In genomic region chr1:31094792-31095191, GRCm38 (mm10) we compare ENCODE assay signal across 20 mouse cellular contexts.
DNase-seq lines count a peak whose midpoint lies in the region; ATAC-seq and TF ChIP-seq lines count a peak whose summit lies in the region.
"Had no signal": no experiment of that assay in that cellular context is flagged by ENCODE, and none has a peak within 500 bp of the region (broad histone marks: within the 10 kb centered on the region; RNA-seq: fewer than 3 reads in every experiment).

No protein-coding gene starts in this region.

- 46% methylated on average over 3 of the region's 3 CpGs for WGBS in lung, postnatal 0 days
- WGBS in intestine, postnatal 0 days: 35% methylated on average over 3 of the region's 3 CpGs
- WGBS in liver, embryonic 16.5 days (ENCODE audit: insufficient replicate concordance): 63% methylated on average over 3 of the region's 3 CpGs

- peak; percentile 59 for DNase-seq in lung, postnatal 0 days (ENCODE audit: low spot score)
- DNase-seq in lung, postnatal 10 days: no peak
- DNase-seq in heart, adult 11 months: no peak
- DNase-seq in layer of hippocampus, adult 2 months (ENCODE audit: low spot score in 2 of 2): no peak
- no peak for DNase-seq in cerebellum, postnatal 4 days (ENCODE audit: low spot score in 2 of 2)
- DNase-seq: B cell, adult 2 months; cerebellum, adult 8-10 months; gastrocnemius, postnatal 36 days; kidney, adult 8-10 months; kidney, postnatal 4 days; right cerebral cortex, postnatal 14 days had no signal

- no peak for TF ChIP-seq CTCF in lung, postnatal 0 days (IDR thresholded peaks at IDR 0.05)
- no peak for TF ChIP-seq CTCF in intestine, postnatal 0 days (IDR thresholded peaks at IDR 0.05; ENCODE audit: low read depth)
- no peak for TF ChIP-seq CTCF in layer of hippocampus, adult 2 months (conservative IDR thresholded peaks at IDR 0.05)

- no peak overlapping the region for H3K4me2 ChIP-seq in lung, postnatal 0 days (replicated peaks; ENCODE audit: low read depth, low read length)
- H3K4me2 ChIP-seq in intestine, postnatal 0 days (replicated peaks; ENCODE audit: low read depth): no peak overlapping the region
- H3K4me2 ChIP-seq in liver, embryonic 16.5 days (ENCODE audit: low read depth, low read length): no peak overlapping the region
- H3K4me2 ChIP-seq: embryonic facial prominence, embryonic 12.5 days; limb, embryonic 15.5 days; midbrain, embryonic 15.5 days; neural tube, embryonic 15.5 days had no signal

- peak; percentile 78 for TF ChIP-seq EP300 in lung, postnatal 0 days (IDR thresholded peaks at IDR 0.05)

- peak overlapping the region; percentile 20 for H3K27ac ChIP-seq in lung, postnatal 0 days (ENCODE audit: low read length)
- no peak overlapping the region for H3K27ac ChIP-seq in intestine, postnatal 0 days (ENCODE audit: low read depth, low read length)
- peak overlapping the region; percentile 84 for H3K27ac ChIP-seq in liver, embryonic 16.5 days (ENCODE audit: low read length)
- H3K27ac ChIP-seq in layer of hippocampus, adult 2 months: no peak overlapping the region
- H3K27ac ChIP-seq: embryonic facial prominence, embryonic 12.5 days; hindbrain, postnatal 0 days; limb, embryonic 15.5 days; midbrain, embryonic 15.5 days; neural tube, embryonic 15.5 days had no signal

- no peaks in the 10 kb centered on the region for H3K4me1 ChIP-seq in lung, postnatal 0 days (ENCODE audit: insufficient read depth, low read depth, low read length)
- H3K4me1 ChIP-seq in intestine, postnatal 0 days (replicated peaks; ENCODE audit: control insufficient read depth, insufficient read depth, low read length): 0 out of 2 replicates have a peak, but pooled peaks cover 5% of the 10 kb centered on the region
- H3K4me1 ChIP-seq in liver, embryonic 16.5 days (ENCODE audit: control insufficient read depth, low read depth, low read length): no peaks in the 10 kb centered on the region
- H3K4me1 ChIP-seq: limb, embryonic 15.5 days; midbrain, embryonic 15.5 days; neural tube, embryonic 15.5 days had no signal

- H3K4me3 ChIP-seq in lung, postnatal 0 days (ENCODE audit: low read depth, low read length): no peak overlapping the region
- H3K4me3 ChIP-seq in intestine, postnatal 0 days (ENCODE audit: low read depth, low read length): no peak overlapping the region
- H3K4me3 ChIP-seq in liver, embryonic 16.5 days (ENCODE audit: low read depth, low read length): no peak overlapping the region
- no peak overlapping the region for H3K4me3 ChIP-seq in layer of hippocampus, adult 2 months
- H3K4me3 ChIP-seq: embryonic facial prominence, embryonic 12.5 days; erythroblast, embryonic 14.5 days; limb, embryonic 15.5 days; midbrain, embryonic 15.5 days; neural tube, embryonic 15.5 days had no signal

- no peak overlapping the region for H3K9ac ChIP-seq in lung, postnatal 0 days (replicated peaks; ENCODE audit: low read depth)
- H3K9ac ChIP-seq in intestine, postnatal 0 days (ENCODE audit: low read depth, low read length): no peak overlapping the region
- no peak overlapping the region for H3K9ac ChIP-seq in liver, embryonic 16.5 days (ENCODE audit: low read depth, low read length)
- H3K9ac ChIP-seq: embryonic facial prominence, embryonic 12.5 days; limb, embryonic 15.5 days; midbrain, embryonic 15.5 days; neural tube, embryonic 15.5 days had no signal

- peak; percentile 75 for ATAC-seq in lung, postnatal 0 days
- ATAC-seq in intestine, postnatal 0 days: peak; percentile 62
- ATAC-seq in liver, embryonic 16.5 days (ENCODE audit: low read depth): peak; percentile 70
- ATAC-seq: forebrain, embryonic 14.5 days; hindbrain, postnatal 0 days; midbrain, embryonic 15.5 days had no signal

- H3K36me3 ChIP-seq in lung, postnatal 0 days (ENCODE audit: insufficient read depth, low read length): no peaks in the 10 kb centered on the region
- no peaks in the 10 kb centered on the region for H3K36me3 ChIP-seq in intestine, postnatal 0 days (ENCODE audit: control insufficient read depth, insufficient read depth)
- no peaks in the 10 kb centered on the region for H3K36me3 ChIP-seq in liver, embryonic 16.5 days (ENCODE audit: control insufficient read depth, insufficient read depth)
- H3K36me3 ChIP-seq: embryonic facial prominence, embryonic 12.5 days; limb, embryonic 15.5 days; midbrain, embryonic 15.5 days; neural tube, embryonic 15.5 days had no signal

- no peaks in the 10 kb centered on the region for H3K9me3 ChIP-seq in lung, postnatal 0 days (ENCODE audit: low read length)
- no peaks in the 10 kb centered on the region for H3K9me3 ChIP-seq in intestine, postnatal 0 days (ENCODE audit: control insufficient read depth)
- H3K9me3 ChIP-seq in liver, embryonic 16.5 days (replicated peaks; ENCODE audit: control insufficient read depth, low read length): no peaks in the 10 kb centered on the region
- H3K9me3 ChIP-seq: embryonic facial prominence, embryonic 12.5 days; limb, embryonic 15.5 days; midbrain, embryonic 15.5 days; neural tube, embryonic 15.5 days had no signal

- no peaks in the 10 kb centered on the region for H3K27me3 ChIP-seq in lung, postnatal 0 days (replicated peaks; ENCODE audit: insufficient read depth, low read length)
- H3K27me3 ChIP-seq in intestine, postnatal 0 days (replicated peaks; ENCODE audit: control insufficient read depth, insufficient read depth, low read length): no peaks in the 10 kb centered on the region
- H3K27me3 ChIP-seq in liver, embryonic 16.5 days (ENCODE audit: control insufficient read depth, insufficient read depth, low read depth, low read length): no peaks in the 10 kb centered on the region
- H3K27me3 ChIP-seq: embryonic facial prominence, embryonic 12.5 days; limb, embryonic 15.5 days; midbrain, embryonic 15.5 days; neural tube, embryonic 15.5 days had no signal

Comparison
In these comparisons a context has a peak if more than half of its experiments do, and no peak if none do; other contexts are left out.
1. H3K27ac ChIP-seq: peak in lung, postnatal 0 days (single experiment) and liver, embryonic 16.5 days (single experiment); none in intestine, postnatal 0 days (single experiment) and layer of hippocampus, adult 2 months (single experiment).
2. Peak in every context shown above with its lines, with median percentiles within 50 percentile points of each other: ATAC-seq.